Mouse (Mus musculus): ENCODE data around the gene Bicra. TPM values are rescaled to one million over a fixed set of nuclear protein-coding genes. Genes with fewer than 3 reads are reported as not detected.

Bicra gene
- 2.9 and 3.3 TPM in 2 replicates for polyA plus RNA-seq (2016; fragmentation: Nextera tagmentation; extraction: Ambion mirVana)

- Histone ChIP-seq H3K4me3 (peak within 1 kb of the TSS; percentile 86), H3K9me3 (replicated peaks) (no peaks in the 10 kb centered on the region), H3K36me3 (peaks cover 10% of the 10 kb centered on the region; the same call in 1 of the 2 replicates), H3K9ac (peak within 1 kb of the TSS; percentile 93), H3K27me3 (replicated peaks) (no peaks in the 10 kb centered on the region), H3K4me1 (peaks cover 73% of the 10 kb centered on the region), H3K27ac (peak within 1 kb of the TSS; percentile 94), H3K4me2 (peak within 1 kb of the TSS; percentile 99)
- peak; percentile 58 for ATAC-seq
- WGBS (ENCODE audit: insufficient replicate concordance), result under 1% methylated on average over 55 of the region's 69 CpGs
Observed at GRCm38 (mm10) chr7:16047338-16048146, at the start of gene Bicra. Gene Bicra, minus strand, starts transcription at chr7:16047921.

DNA sequence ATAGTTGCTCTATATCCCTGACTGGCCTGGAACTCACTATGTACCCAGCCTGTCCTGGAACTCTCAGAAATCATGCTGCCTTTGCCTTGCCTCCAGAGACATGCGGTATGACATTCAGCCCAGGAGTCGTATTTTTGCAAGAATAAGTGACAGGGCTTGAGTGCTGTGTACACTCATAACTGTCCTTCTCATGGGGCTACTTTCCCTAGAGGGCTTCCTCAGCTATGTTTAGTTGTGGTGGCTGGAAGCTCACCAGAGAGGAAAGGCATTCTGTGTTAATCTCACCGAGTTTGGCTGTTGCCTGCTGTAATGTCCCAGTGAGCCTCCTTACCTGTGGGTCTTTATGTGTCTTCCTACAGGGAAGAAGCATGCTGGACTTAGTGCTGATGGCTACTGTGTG, 46.9 kb upstream of the Bicra start:
- Histone ChIP-seq H3K27me3 (replicated peaks) (peaks cover 29% of the 10 kb centered on the region), H3K9me3 (replicated peaks) (no peaks in the 10 kb centered on the region), H3K4me3 (no peak overlapping the region), H3K4me1 (peaks cover 12% of the 10 kb centered on the region), H3K36me3 (no peaks in the 10 kb centered on the region), H3K4me2 (no peak overlapping the region), H3K27ac (no peak overlapping the region), H3K9ac (no peak overlapping the region)
- no peak for ATAC-seq
- 56% methylated on average over 3 of the region's 3 CpGs for WGBS (ENCODE audit: insufficient replicate concordance)

DNA sequence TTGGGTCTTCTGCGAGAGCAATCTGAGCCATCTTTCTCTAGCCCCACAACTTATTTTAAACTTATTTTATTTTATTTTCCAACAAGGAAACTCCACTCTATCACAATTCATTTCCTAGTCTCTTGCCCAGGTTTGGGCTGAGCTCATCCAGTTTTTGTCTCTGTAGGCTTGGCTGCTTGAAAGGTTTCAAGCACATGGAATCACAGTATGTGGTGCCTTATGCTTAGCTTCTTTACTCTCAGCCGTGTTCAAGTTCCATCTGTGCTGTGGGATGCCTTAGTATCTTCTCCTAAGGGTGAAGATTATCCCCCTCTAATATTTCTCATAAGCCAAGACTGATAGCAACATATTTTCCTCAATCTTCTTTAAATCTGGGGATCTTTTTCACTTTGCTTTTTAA, 39.9 kb upstream of the Bicra start:
- 66% methylated on average over 2 of the region's 2 CpGs for WGBS (ENCODE audit: insufficient replicate concordance)
- Histone ChIP-seq H3K27ac (no peak overlapping the region), H3K36me3 (no peaks in the 10 kb centered on the region)

DNA sequence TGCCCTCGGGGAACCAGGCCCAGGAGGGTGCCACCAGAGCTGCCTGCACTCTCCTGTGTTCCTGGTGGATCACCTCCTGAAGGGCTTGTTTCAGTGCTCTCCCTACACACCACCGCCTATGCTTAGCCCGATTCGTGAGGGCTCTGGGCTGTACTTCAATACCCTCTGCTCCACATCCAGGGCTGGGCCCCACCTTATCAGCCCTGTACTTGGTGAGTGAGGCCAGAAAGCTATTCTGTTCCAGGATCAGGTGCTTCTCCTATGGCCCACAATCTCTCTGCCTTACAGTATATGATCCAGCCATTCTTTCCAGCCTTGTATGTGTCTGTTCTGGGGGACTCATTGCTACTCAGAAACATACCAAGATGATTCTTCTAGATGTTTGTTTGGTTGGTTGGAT, 35.6 kb upstream of the Bicra start:
- H3K36me3 ChIP-seq, result no peaks in the 10 kb centered on the region
- 45% methylated on average over 4 of the region's 4 CpGs for WGBS (ENCODE audit: insufficient replicate concordance)
- H3K27ac ChIP-seq, result no peak overlapping the region
- ATAC-seq, result no peak
- no peak overlapping the region for H3K4me3 ChIP-seq
- no peak overlapping the region for H3K4me2 ChIP-seq
- no peaks in the 10 kb centered on the region for H3K9me3 ChIP-seq (replicated peaks)
- H3K27me3 ChIP-seq (replicated peaks), result peaks cover 18% of the 10 kb centered on the region; the same call in 1 of the 2 replicates
- no peak overlapping the region for H3K9ac ChIP-seq
- no peaks in the 10 kb centered on the region for H3K4me1 ChIP-seq

More for the DNA sequence above, 39.9 kb upstream of the Bicra start:
- H3K9ac ChIP-seq, result no peak overlapping the region
- no peak for ATAC-seq
- no peaks in the 10 kb centered on the region for H3K9me3 ChIP-seq (replicated peaks)
- H3K27me3 ChIP-seq (replicated peaks), result peaks cover 16% of the 10 kb centered on the region; the same call in 1 of the 2 replicates
- H3K4me3 ChIP-seq, result no peak overlapping the region
- no peak overlapping the region for H3K4me2 ChIP-seq
- no peaks in the 10 kb centered on the region for H3K4me1 ChIP-seq

GRCm38 (mm10) chr7:16080581-16080980, 32.9 kb upstream of the Bicra start:
- H3K27ac ChIP-seq, result no peak overlapping the region
- no peak for ATAC-seq
- H3K4me1 ChIP-seq, result no peaks in the 10 kb centered on the region
- 52% methylated on average over 4 of the region's 4 CpGs for WGBS (ENCODE audit: insufficient replicate concordance)
- no peak overlapping the region for H3K4me3 ChIP-seq
- no peaks in the 10 kb centered on the region for H3K36me3 ChIP-seq
- no peak overlapping the region for H3K9ac ChIP-seq
- H3K9me3 ChIP-seq (replicated peaks), result no peaks in the 10 kb centered on the region
- H3K4me2 ChIP-seq, result no peak overlapping the region
- H3K27me3 ChIP-seq (replicated peaks), result peaks cover 14% of the 10 kb centered on the region; the same call in 1 of the 2 replicates

DNA sequence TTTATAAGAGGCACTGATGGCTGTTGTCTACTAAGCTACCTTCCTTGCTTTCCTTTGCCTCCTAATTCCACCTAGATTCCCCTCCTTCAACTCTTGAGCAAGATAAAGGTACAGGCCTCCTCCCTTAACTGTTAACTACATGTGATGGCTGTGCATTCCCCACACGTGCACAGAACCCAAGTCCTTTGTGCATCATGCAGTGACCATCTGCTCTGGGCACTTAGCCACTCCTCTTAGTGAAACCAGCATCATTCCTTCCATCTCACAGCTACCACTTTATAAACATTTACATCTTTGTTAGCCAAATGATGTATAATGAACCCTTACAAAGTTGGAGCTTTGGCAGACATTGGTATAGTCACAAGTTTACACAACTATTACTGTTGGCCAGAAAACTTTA, 32.2 kb upstream of the Bicra start:
- Histone ChIP-seq H3K36me3 (no peaks in the 10 kb centered on the region), H3K9ac (no peak overlapping the region), H3K4me1 (no peaks in the 10 kb centered on the region), H3K27me3 (replicated peaks) (peaks cover 14% of the 10 kb centered on the region; the same call in 1 of the 2 replicates), H3K27ac (no peak overlapping the region), H3K4me2 (no peak overlapping the region), H3K9me3 (replicated peaks) (no peaks in the 10 kb centered on the region), H3K4me3 (no peak overlapping the region)
- no peak for ATAC-seq
- WGBS (ENCODE audit: insufficient replicate concordance), result 51% methylated on average over 1 of the region's 1 CpGs

DNA sequence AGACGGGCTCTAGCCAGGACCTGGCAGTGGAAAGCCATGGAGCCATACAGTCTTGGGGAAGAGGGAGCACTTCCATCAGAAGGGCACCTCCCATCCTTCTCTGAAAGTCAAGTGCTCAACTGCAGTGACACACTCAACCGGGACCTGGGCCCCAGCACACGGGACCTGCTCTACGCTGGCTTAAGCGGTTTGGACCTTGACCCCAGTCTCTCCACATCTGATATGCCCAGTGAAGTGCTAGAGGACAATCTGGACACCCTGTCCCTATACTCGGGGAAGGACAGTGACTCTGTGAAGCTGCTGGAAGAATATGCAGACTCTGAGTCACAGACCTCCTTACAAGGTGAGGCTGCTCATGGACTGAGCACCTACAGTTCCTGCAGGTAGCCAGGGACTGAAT, 24.2 kb upstream of the Bicra start:
- Histone ChIP-seq H3K9me3 (replicated peaks) (no peaks in the 10 kb centered on the region), H3K27ac (no peak overlapping the region), H3K4me2 (no peak overlapping the region), H3K36me3 (no peaks in the 10 kb centered on the region), H3K4me1 (no peaks in the 10 kb centered on the region), H3K4me3 (no peak overlapping the region), H3K27me3 (replicated peaks) (no peaks in the 10 kb centered on the region), H3K9ac (no peak overlapping the region)
- ATAC-seq, result peak; percentile 68
- 52% methylated on average over 6 of the region's 6 CpGs for WGBS (ENCODE audit: insufficient replicate concordance)

- no peak overlapping the region for H3K4me3 ChIP-seq
- H3K9ac ChIP-seq, result no peak overlapping the region
- no peaks in the 10 kb centered on the region for H3K9me3 ChIP-seq (replicated peaks)
- ATAC-seq, result no peak
- H3K4me1 ChIP-seq, result no peaks in the 10 kb centered on the region
- H3K27ac ChIP-seq, result no peak overlapping the region
- no peaks in the 10 kb centered on the region for H3K27me3 ChIP-seq (replicated peaks)
- H3K36me3 ChIP-seq, result no peaks in the 10 kb centered on the region
- H3K4me2 ChIP-seq, result no peak overlapping the region
Observed at GRCm38 (mm10) chr7:16070846-16071245, 23.1 kb upstream of the Bicra start.

- H3K27ac ChIP-seq, result no peak overlapping the region
- peaks cover 6% of the 10 kb centered on the region; the same call in 1 of the 2 replicates for H3K4me1 ChIP-seq
- peaks cover 12% of the 10 kb centered on the region; the same call in 1 of the 2 replicates for H3K9me3 ChIP-seq (replicated peaks)
- no peak overlapping the region for H3K4me2 ChIP-seq
- no peaks in the 10 kb centered on the region for H3K36me3 ChIP-seq
- H3K9ac ChIP-seq, result no peak overlapping the region
- 33% methylated on average over 4 of the region's 4 CpGs for WGBS (ENCODE audit: insufficient replicate concordance)
- ATAC-seq, result no peak
- peaks cover 43% of the 10 kb centered on the region for H3K27me3 ChIP-seq (replicated peaks)
- no peak overlapping the region for H3K4me3 ChIP-seq
Observed at GRCm38 (mm10) chr7:16063490-16063889, 15.8 kb upstream of the Bicra start.

GRCm38 (mm10) chr7:16062099-16062420, 14.3 kb upstream of the Bicra start:
- Histone ChIP-seq H3K27ac (no peak overlapping the region), H3K27me3 (replicated peaks) (peaks cover 52% of the 10 kb centered on the region), H3K36me3 (no peaks in the 10 kb centered on the region), H3K4me1 (peaks cover 6% of the 10 kb centered on the region; the same call in 1 of the 2 replicates), H3K9ac (no peak overlapping the region), H3K4me3 (no peak overlapping the region), H3K4me2 (no peak overlapping the region), H3K9me3 (replicated peaks) (peaks cover 12% of the 10 kb centered on the region; the same call in 1 of the 2 replicates)
- WGBS (ENCODE audit: insufficient replicate concordance), result 60% methylated on average over 15 of the region's 15 CpGs
- no peak for ATAC-seq

GRCm38 (mm10) chr7:16061219-16062098, 13.7 kb upstream of the Bicra start, which contains the start of gene Zfp541:
Gene Zfp541, plus strand, starts transcription at chr7:16061814.
- no peak within 1 kb of the TSS for H3K27ac ChIP-seq
- peak within 1 kb of the TSS; percentile 37 for H3K4me2 ChIP-seq
- no peaks in the 10 kb centered on the region for H3K36me3 ChIP-seq
- 33% methylated on average over 79 of the region's 80 CpGs for WGBS (ENCODE audit: insufficient replicate concordance)
- 0 out of 2 replicates have a peak within 1 kb of the TSS, but pooled peaks have one; percentile 15 for H3K4me3 ChIP-seq
- H3K4me1 ChIP-seq, result peaks cover 6% of the 10 kb centered on the region; the same call in 1 of the 2 replicates
- H3K27me3 ChIP-seq (replicated peaks), result peaks cover 53% of the 10 kb centered on the region
- H3K9ac ChIP-seq, result no peak within 1 kb of the TSS
- H3K9me3 ChIP-seq (replicated peaks), result peaks cover 12% of the 10 kb centered on the region; the same call in 1 of the 2 replicates
- ATAC-seq, result peak; percentile 27; the same call in 1 of the 2 replicates

- ATAC-seq, result no peak
- WGBS (ENCODE audit: insufficient replicate concordance), result 27% methylated on average over 2 of the region's 2 CpGs
- no peak overlapping the region for H3K4me3 ChIP-seq
- H3K27me3 ChIP-seq (replicated peaks), result peaks cover 43% of the 10 kb centered on the region
- peaks cover 16% of the 10 kb centered on the region for H3K4me1 ChIP-seq
- H3K9ac ChIP-seq, result no peak overlapping the region
- H3K27ac ChIP-seq, result no peak overlapping the region
- H3K9me3 ChIP-seq (replicated peaks), result peaks cover 12% of the 10 kb centered on the region; the same call in 1 of the 2 replicates
- no peak overlapping the region for H3K4me2 ChIP-seq
- no peaks in the 10 kb centered on the region for H3K36me3 ChIP-seq
Observed at GRCm38 (mm10) chr7:16057136-16057534, 9.4 kb upstream of the Bicra start.

Measured in liver, embryonic 12.5 days (tissue).